Mouse (Mus musculus) layer of hippocampus, postnatal 36 days (tissue): ENCODE results near the gene Ptprt. TPM values are rescaled to one million over a fixed set of nuclear protein-coding genes. Genes with fewer than 3 reads are reported as not detected.

Experiments
- DNase-seq, 2 experiments: peaks; one replicate each; pipeline ENCODE4 v3.0.0; 2022
- total RNA-seq, 2 experiments: library from RNA; stranded (reverse); gene quantifications; 2 replicates each; pipeline ENCODE4 v1.2.3; 2021

Ptprt gene
- 10 to 100 TPM; 45.6 to 51.9 TPM for total RNA-seq

GRCm38 (mm10) chr2:162660941-162661386 lies at the start of gene Ptprt:
Gene Ptprt (minus strand): TSS chr2:162661147.
- DNase-seq = peak in 1 of 2 experiments; percentile 47

- DNase-seq = no peak
These were observed 49.5 kb upstream of the Ptprt start for GRCm38 (mm10) chr2:162710443-162710842.

- no peak for DNase-seq
These were observed 38.7 kb upstream of the Ptprt start for GRCm38 (mm10) chr2:162699691-162700090.

GRCm38 (mm10) chr2:162699036-162699435 lies 38.1 kb upstream of the Ptprt start:
- no peak for DNase-seq

- DNase-seq = no peak
These were observed 37.1 kb upstream of the Ptprt start for GRCm38 (mm10) chr2:162698068-162698467.

- DNase-seq = no peak
These were observed 36.2 kb upstream of the Ptprt start for GRCm38 (mm10) chr2:162697151-162697550.

- DNase-seq = no peak
These were observed 31.2 kb upstream of the Ptprt start for GRCm38 (mm10) chr2:162692143-162692542.

- peak in 1 of 2 experiments; percentile 44 for DNase-seq
These were observed 21.7 kb upstream of the Ptprt start for GRCm38 (mm10) chr2:162682674-162683073.

GRCm38 (mm10) chr2:162662431-162662970 lies 1.6 kb upstream of the Ptprt start:
- DNase-seq = no peak

- no peak for DNase-seq
These were observed 786 bp upstream of the Ptprt start for GRCm38 (mm10) chr2:162661733-162662132.

- no peak for DNase-seq
These were observed 561 bp downstream of the Ptprt start for GRCm38 (mm10) chr2:162660231-162660940.

GRCm38 (mm10) chr2:162658997-162659396 lies 1.9 kb downstream of the Ptprt start:
- DNase-seq = peak; percentile 88

- DNase-seq = no peak
These were observed 3.4 kb downstream of the Ptprt start for GRCm38 (mm10) chr2:162657541-162657940.

- DNase-seq = no peak
These were observed 6.5 kb downstream of the Ptprt start for GRCm38 (mm10) chr2:162654416-162654815.

- DNase-seq = no peak
These were observed 22.3 kb downstream of the Ptprt start for GRCm38 (mm10) chr2:162638676-162639075.

GRCm38 (mm10) chr2:162637537-162637936 lies 23.4 kb downstream of the Ptprt start:
- DNase-seq = no peak

- DNase-seq = peak; percentile 40 to 60
These were observed 24.4 kb downstream of the Ptprt start for GRCm38 (mm10) chr2:162636387-162637009.

GRCm38 (mm10) chr2:162634901-162635300 lies 26.0 kb downstream of the Ptprt start:
- DNase-seq = no peak

- DNase-seq = no peak
These were observed 34.9 kb downstream of the Ptprt start for GRCm38 (mm10) chr2:162626076-162626475.

GRCm38 (mm10) chr2:162624707-162625106 lies 36.2 kb downstream of the Ptprt start:
- no peak for DNase-seq

- no peak for DNase-seq
These were observed 46.7 kb downstream of the Ptprt start for GRCm38 (mm10) chr2:162614256-162614655.

GRCm38 (mm10) chr2:162613480-162613879 lies 47.5 kb downstream of the Ptprt start:
- DNase-seq = no peak

- DNase-seq = no peak
These were observed 58.2 kb downstream of the Ptprt start for GRCm38 (mm10) chr2:162602721-162603120.

- no peak for DNase-seq
These were observed 69.6 kb downstream of the Ptprt start for GRCm38 (mm10) chr2:162591388-162591787.
